11 mouse cellular contexts compared by ENCODE assay signal in the genomic region with DNA sequence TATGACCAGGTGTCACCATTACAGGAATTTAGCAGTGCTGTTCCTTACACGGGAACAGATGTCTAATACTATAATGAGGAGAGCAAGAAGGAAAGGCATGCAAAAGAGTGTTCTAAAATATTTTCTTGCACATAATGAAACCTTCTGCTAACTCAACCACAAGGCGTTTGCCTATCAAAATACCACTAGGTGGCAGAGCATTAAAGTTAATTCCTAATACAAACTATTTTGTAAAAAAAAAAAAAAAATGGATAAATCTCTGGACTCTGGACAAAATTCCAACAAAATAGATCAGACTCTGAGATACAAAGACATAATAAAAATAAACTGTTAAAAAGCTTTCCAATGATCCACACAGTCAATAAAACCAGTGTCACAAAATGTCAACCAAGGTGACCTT. TPM values are rescaled to one million over a fixed set of nuclear protein-coding genes. Genes with fewer than 3 reads are reported as not detected.
DNase-seq lines count a peak whose midpoint lies in the region; ATAC-seq and TF ChIP-seq lines count a peak whose summit lies in the region.
"Had no signal": no experiment of that assay in that cellular context is flagged by ENCODE, and none has a peak within 500 bp of the region (broad histone marks: within the 10 kb centered on the region; RNA-seq: fewer than 3 reads in every experiment).

No protein-coding gene starts in this region.

- H3K9me3 ChIP-seq in hindbrain, embryonic 14.5 days (ENCODE audit: control insufficient read depth, low read length): no peaks in the 10 kb centered on the region
- H3K9me3 ChIP-seq in hindbrain, embryonic 13.5 days: no peaks in the 10 kb centered on the region
- no peaks in the 10 kb centered on the region for H3K9me3 ChIP-seq in liver, postnatal 0 days (ENCODE audit: low read length)
- H3K9me3 ChIP-seq: liver, embryonic 15.5 days had no signal

- no peak for ATAC-seq in hindbrain, embryonic 14.5 days (ENCODE audit: low FRiP score)
- no peak for ATAC-seq in hindbrain, embryonic 13.5 days (ENCODE audit: low FRiP score)
- peak; percentile 37 for ATAC-seq in liver, postnatal 0 days

- no peak overlapping the region for H3K4me3 ChIP-seq in hindbrain, embryonic 14.5 days (replicated peaks; ENCODE audit: low read length)
- H3K4me3 ChIP-seq in hindbrain, embryonic 13.5 days: no peak overlapping the region
- H3K4me3 ChIP-seq in liver, postnatal 0 days (ENCODE audit: low read depth, low read length): no peak overlapping the region
- no peak overlapping the region for H3K4me3 ChIP-seq in embryonic fibroblast, embryonic 13.5 days (ENCODE audit: insufficient read depth, low read length)
- H3K4me3 ChIP-seq: liver, embryonic 15.5 days had no signal

- H3K27me3 ChIP-seq in hindbrain, embryonic 14.5 days (ENCODE audit: control insufficient read depth, insufficient read depth, low read length): no peaks in the 10 kb centered on the region
- no peaks in the 10 kb centered on the region for H3K27me3 ChIP-seq in hindbrain, embryonic 13.5 days
- no peaks in the 10 kb centered on the region for H3K27me3 ChIP-seq in liver, postnatal 0 days (ENCODE audit: insufficient read depth, low read length)
- H3K27me3 ChIP-seq: liver, embryonic 15.5 days had no signal

- peak; percentile 27 for TF ChIP-seq CTCF in liver, postnatal 0 days (IDR thresholded peaks at IDR 0.05; ENCODE audit: low read depth)
- TF ChIP-seq CTCF in embryonic fibroblast, embryonic 13.5 days (IDR thresholded peaks at IDR 0.05; ENCODE audit: borderline replicate concordance, insufficient read depth, low read length): no peak

- H3K9ac ChIP-seq in hindbrain, embryonic 14.5 days: no peak overlapping the region
- H3K9ac ChIP-seq in hindbrain, embryonic 13.5 days: no peak overlapping the region
- no peak overlapping the region for H3K9ac ChIP-seq in liver, postnatal 0 days (replicated peaks)
- H3K9ac ChIP-seq: liver, embryonic 15.5 days had no signal

- no peak for TF ChIP-seq EP300 in liver, postnatal 0 days (IDR thresholded peaks at IDR 0.05; ENCODE audit: low read depth)

- no peak for TF ChIP-seq POLR2A in embryonic fibroblast, embryonic 13.5 days (IDR thresholded peaks at IDR 0.05; ENCODE audit: low read depth, low read length)

- peaks cover 68% of the 10 kb centered on the region for H3K36me3 ChIP-seq in hindbrain, embryonic 14.5 days (replicated peaks; ENCODE audit: control insufficient read depth, insufficient read depth)
- peaks cover 48% of the 10 kb centered on the region for H3K36me3 ChIP-seq in hindbrain, embryonic 13.5 days
- H3K36me3 ChIP-seq in liver, postnatal 0 days (replicated peaks; ENCODE audit: insufficient read depth, low read length): peaks cover 11% of the 10 kb centered on the region; the same call in 1 of the 2 replicates
- H3K36me3 ChIP-seq: liver, embryonic 15.5 days had no signal

- WGBS in hindbrain, embryonic 14.5 days: 84% methylated on average over 2 of the region's 2 CpGs
- WGBS in hindbrain, embryonic 13.5 days: 73% methylated on average over 2 of the region's 2 CpGs
- WGBS in liver, postnatal 0 days (ENCODE audit: insufficient replicate concordance): 70% methylated on average over 2 of the region's 2 CpGs

- no peak overlapping the region for H3K27ac ChIP-seq in hindbrain, embryonic 14.5 days
- no peak overlapping the region for H3K27ac ChIP-seq in hindbrain, embryonic 13.5 days
- peak overlapping the region; percentile 36; the same call in 1 of the 2 replicates for H3K27ac ChIP-seq in liver, postnatal 0 days (ENCODE audit: low read depth)
- H3K27ac ChIP-seq in embryonic fibroblast, embryonic 13.5 days (ENCODE audit: insufficient read depth, low read length): peak overlapping the region; percentile 90
- H3K27ac ChIP-seq: liver, embryonic 15.5 days had no signal

- peak; percentile 58 for DNase-seq in hindbrain, embryonic 14.5 days (ENCODE audit: low spot score)
- DNase-seq in liver, postnatal 0 days: no peak
- DNase-seq in liver: no peak
- peak; percentile 58 for DNase-seq in Muller cell, postnatal 12 days (ENCODE audit: inconsistent ontology term)
- no peak for DNase-seq in thymus, postnatal 14 days
- DNase-seq: cerebellum, adult 8-10 months; embryo, embryonic 11 days; kidney, adult 8-10 months had no signal

- H3K4me1 ChIP-seq in hindbrain, embryonic 14.5 days (replicated peaks; ENCODE audit: control insufficient read depth, insufficient read depth, low read length): no peaks in the 10 kb centered on the region
- H3K4me1 ChIP-seq in hindbrain, embryonic 13.5 days (replicated peaks): no peaks in the 10 kb centered on the region
- peaks cover 3% of the 10 kb centered on the region; the same call in 1 of the 2 replicates for H3K4me1 ChIP-seq in liver, postnatal 0 days (ENCODE audit: insufficient read depth)
- H3K4me1 ChIP-seq in embryonic fibroblast, embryonic 13.5 days (ENCODE audit: control insufficient read depth, insufficient read depth, low read length): peaks cover 14% of the 10 kb centered on the region
- H3K4me1 ChIP-seq: liver, embryonic 15.5 days had no signal

- H3K4me2 ChIP-seq in hindbrain, embryonic 14.5 days (replicated peaks): no peak overlapping the region
- no peak overlapping the region for H3K4me2 ChIP-seq in hindbrain, embryonic 13.5 days
- H3K4me2 ChIP-seq in liver, postnatal 0 days (ENCODE audit: low read depth, low read length): no peak overlapping the region
- H3K4me2 ChIP-seq: liver, embryonic 15.5 days had no signal

RNA-seq across cellular contexts. Expression of a gene that starts 56.9 kb away (rescaled TPM):
- polyA plus RNA-seq in hindbrain, embryonic 14.5 days (2014; fragmentation: Nextera tagmentation; extraction: Ambion mirVana): 50.6 and 50.8 TPM in 2 replicates
- polyA plus RNA-seq in hindbrain, embryonic 13.5 days (2015; fragmentation: Nextera tagmentation; extraction: Ambion mirVana): 48.9 and 51.6 TPM in 2 replicates
- polyA plus RNA-seq in liver, postnatal 0 days (2015; fragmentation: Nextera tagmentation; extraction: Ambion mirVana): 5.2 TPM in 2 replicates
- polyA plus RNA-seq in embryonic fibroblast, embryonic 13.5 days (2011; ENCODE audit: insufficient read length, low read depth, missing spikeins): 8.8 and 9.5 TPM in 2 replicates

Comparison
In these comparisons a context has a peak if more than half of its experiments do, and no peak if none do; other contexts are left out.
1. DNase-seq: peak in hindbrain, embryonic 14.5 days (single experiment) and Muller cell, postnatal 12 days (single experiment); none in liver, postnatal 0 days (single experiment), liver (single experiment) and thymus, postnatal 14 days (single experiment).
2. H3K27ac ChIP-seq: peak in liver, postnatal 0 days (single experiment) and embryonic fibroblast, embryonic 13.5 days (single experiment); none in hindbrain, embryonic 14.5 days (single experiment) and hindbrain, embryonic 13.5 days (single experiment).